Mouse (Mus musculus) spleen, postnatal 36 days (tissue): Measurements from ENCODE around the gene Tspan2.
A peak's percentile ranks its signal among the peaks of the same experiment; 100 is the strongest.

Source experiments
- DNase-seq, 2 experiments: peaks; one replicate each; pipeline ENCODE4 v3.0.0; 2022; ENCODE audit warnings: low spot score in 2 of 2, mixed read lengths in 1 of 2

Gene Tspan2

GRCm38 (mm10) chr3:102733936-102734312 lies 405 bp upstream of the Tspan2 start:
- DNase-seq, result no peak

DNA sequence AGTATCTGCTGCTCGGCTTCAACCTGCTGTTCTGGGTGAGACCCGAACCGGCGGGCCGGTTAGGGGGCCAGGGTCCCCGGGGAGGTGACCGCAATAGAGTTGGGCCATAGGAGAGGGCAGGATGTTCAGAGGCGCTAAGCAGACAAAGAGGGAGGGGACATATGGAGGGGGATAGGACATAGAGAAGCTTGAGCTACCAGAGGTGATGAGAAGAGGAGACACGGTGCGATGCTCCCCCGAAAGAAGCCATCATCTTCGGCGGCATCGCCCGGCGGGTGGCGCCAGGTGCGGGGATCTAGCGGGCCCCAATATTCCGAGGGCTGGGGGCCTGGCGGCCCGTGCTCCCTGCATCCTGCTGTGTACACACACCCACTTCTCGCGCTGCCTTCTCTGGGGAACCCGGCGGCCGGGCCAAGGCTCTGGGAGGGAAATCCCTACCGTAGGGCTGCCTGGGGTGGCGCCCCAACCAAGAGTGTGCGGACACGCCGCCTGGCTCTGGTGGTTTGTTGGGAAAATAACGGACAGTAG lies 766 bp downstream of the Tspan2 start:
- DNase-seq, result peak; percentile 34 to 52

DNA sequence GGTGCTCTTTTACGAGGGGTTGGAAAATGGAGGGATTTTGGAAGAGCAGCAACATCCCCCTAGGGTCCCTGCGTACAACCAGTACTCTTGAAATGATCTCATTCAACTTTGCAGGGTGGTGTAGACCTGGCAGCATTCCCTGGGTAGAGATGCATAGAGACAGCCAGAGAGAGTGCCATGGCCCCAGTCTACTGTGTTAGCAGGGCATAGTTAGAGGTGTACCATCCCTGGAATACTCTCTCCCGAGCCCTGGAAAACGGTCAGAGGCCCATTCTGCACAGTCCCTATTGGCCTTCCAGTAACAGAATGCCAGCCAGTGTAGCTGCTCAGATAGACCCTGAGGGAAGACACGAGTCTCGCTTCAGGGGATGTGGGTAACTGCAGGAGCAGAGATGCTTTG lies 1.3 kb downstream of the Tspan2 start:
- no peak for DNase-seq

- no peak for DNase-seq
Measured at GRCm38 (mm10) chr3:102736436-102736835, 2.1 kb downstream of the Tspan2 start.

DNA sequence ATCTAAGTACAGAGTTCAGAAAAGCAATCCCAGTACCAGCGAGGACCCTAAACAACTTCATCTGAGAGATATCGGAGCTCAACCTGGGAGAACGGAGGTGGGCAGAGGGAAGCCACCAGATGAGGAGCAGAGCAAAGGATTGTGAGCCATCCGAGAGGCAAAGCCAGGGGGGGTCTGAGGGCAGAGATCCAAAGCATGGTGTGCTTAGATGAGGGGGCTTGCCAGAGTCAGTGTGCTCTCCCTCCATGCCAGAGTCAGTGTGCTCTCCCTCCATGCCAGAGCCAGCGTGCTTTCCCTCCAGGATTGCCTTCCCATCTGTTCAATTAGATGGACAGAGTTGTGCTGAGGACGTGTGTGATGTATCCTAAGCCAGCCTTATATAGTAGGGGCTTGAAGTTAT lies 2.8 kb downstream of the Tspan2 start:
- no peak for DNase-seq

DNA sequence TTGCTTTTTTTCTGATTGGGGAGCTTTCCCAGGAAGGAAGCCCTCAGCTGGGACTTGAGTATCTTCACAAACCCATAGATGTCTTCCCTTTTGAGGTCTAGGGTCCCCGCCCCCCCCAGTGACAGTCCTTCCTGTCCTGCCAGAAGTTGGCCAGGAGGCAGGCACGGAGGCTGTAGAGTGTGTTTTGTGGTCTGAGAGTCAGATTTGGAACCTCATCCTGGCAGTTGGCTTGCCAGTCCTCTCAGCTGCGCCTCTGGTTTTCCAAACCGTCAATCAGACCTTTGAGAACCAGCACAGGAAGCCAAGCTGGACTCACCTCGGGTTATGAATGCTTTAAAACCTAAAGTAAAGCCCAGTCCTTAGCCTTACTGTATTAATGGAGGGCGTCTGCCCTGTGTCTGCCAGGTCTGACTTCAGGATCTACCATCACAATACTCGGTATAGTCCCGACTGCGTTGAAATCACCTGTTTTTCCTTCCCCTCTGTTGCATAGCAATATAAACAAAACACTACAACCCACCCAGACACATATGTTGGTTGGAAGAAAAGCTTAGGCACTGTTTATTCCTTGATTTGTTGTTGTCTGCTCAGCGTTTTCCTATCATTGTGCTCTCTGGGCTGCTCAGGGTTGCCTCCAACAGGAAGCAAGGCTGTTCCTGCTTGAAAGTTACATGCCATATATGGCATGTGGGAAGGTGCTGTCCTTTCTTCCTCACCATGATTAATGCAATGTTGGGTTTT lies 4.0 kb downstream of the Tspan2 start:
- no peak for DNase-seq

DNA sequence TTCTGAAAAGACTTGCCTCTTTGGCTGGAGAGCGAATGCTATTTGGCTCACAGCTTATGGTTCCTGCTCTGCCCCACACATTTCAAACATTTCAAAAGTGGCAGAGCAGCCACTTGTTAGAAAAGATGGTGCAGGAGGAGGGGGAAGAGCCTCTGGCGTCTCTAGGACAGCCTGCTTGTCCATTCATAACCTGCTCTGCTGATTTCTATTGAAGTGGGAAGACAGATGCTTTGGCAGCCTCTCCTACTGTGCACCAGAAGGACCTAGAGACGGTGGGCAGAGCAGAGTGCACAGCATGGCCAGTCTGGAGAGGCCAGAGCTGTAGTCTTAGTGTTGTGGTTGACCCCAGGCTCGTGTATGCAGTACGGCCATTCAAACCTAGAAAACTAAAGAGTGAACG lies 4.6 kb downstream of the Tspan2 start:
- no peak for DNase-seq

DNA sequence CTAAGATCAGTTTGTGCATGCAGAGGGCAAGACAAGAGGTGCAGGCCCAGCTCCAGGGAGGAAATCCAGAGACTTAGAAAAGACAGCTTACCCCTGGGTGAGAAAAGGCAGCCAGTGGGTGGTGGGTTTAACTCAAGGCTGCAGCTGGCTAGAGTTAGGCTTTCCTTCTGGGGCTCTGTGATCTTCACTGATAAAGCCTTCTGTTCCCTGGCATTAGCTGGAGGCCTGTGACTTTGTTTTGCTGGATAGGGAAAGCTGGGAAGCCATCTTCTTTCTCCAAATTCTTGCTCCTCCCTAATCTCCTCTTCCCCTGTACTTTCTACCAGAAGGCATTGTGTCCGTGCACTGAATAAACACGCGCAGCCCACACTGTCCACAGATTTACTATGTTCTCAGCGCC lies 8.4 kb downstream of the Tspan2 start:
- no peak for DNase-seq

DNA sequence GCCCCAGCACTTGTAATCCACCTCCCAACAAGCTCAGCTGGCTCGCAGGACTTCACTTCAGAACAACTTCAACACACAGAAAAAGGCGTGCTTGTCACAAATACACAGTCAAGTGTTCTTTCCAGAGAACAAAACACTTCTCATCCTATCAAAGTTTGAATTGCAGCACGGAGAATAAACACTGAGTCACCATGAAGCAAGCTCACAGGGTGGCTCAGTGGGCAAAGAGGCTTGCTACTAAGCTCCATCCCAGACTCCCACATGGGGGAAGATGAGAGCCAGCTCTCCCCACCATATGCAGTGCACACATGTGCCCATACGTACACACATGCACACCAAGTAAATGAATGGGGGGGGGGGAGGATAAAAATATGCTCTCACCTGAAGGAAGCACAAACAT lies 8.9 kb downstream of the Tspan2 start:
- DNase-seq, result no peak

DNA sequence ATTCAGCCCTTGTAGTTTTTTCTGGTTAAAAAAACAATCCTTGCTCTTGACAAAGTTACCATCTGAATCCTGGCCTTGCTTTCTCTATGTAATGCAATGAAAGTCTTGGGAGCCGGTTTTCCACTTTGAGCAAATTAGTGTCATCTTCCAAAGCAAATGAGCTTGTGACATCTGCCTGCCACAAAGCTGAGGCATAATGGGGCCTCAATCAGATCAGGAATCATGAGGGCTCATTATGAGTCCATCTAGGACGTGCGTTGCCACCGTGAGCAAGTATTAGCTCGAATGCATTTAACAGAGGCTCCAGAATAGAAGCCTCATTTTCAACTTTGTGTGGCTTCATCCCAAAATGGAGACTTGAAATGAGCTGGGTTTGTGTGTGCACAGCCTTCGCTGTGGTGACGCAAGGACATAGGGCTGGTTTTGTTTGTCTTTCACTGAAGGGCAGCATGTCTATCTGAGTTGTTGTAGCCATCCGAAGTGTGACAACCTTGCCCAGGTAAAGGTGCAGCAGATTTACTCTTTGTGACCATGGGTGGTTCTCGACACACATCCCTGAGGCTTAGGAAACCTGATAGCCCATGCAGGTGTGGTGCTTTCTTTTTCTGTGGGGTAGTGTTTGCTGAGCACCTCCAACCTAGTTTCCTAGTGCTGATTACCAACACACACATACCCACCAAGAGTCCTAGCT lies 9.6 kb downstream of the Tspan2 start:
- DNase-seq, result no peak

GRCm38 (mm10) chr3:102744657-102745056 lies 10.3 kb downstream of the Tspan2 start:
- no peak for DNase-seq

DNA sequence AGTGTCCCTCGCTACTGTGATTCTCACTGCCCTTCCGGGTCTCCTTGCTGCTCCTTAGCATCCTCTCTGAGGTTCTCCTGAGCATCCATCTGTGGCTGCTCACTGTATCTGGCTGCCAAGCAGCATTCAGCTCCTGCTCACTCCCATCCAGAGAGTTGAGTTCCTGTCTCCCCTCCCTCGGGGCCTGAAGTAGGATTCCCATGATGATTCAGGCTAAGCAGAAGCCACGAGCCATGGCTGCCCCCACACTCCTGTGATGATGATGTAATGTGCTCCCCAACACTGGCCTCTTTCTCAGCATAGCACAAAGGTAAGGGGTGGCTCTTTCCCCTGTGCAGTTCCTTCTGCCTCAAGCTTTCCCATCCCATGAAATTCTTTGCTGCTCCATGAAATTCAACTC lies 11.8 kb downstream of the Tspan2 start:
- no peak for DNase-seq

GRCm38 (mm10) chr3:102748038-102748437 lies 13.7 kb downstream of the Tspan2 start:
- no peak for DNase-seq

- DNase-seq, result no peak
Measured at GRCm38 (mm10) chr3:102748686-102749085, 14.4 kb downstream of the Tspan2 start.

GRCm38 (mm10) chr3:102751136-102751535 lies 16.8 kb downstream of the Tspan2 start:
- no peak for DNase-seq

GRCm38 (mm10) chr3:102751536-102751935 lies 17.2 kb downstream of the Tspan2 start:
- DNase-seq, result no peak

GRCm38 (mm10) chr3:102752053-102752452 lies 17.7 kb downstream of the Tspan2 start:
- no peak for DNase-seq

GRCm38 (mm10) chr3:102752457-102752856 lies 18.1 kb downstream of the Tspan2 start:
- no peak for DNase-seq

- peak; percentile 72 to 75 for DNase-seq
Measured at GRCm38 (mm10) chr3:102755801-102756200, 21.5 kb downstream of the Tspan2 start.

GRCm38 (mm10) chr3:102757019-102757418 lies 22.7 kb downstream of the Tspan2 start:
- no peak for DNase-seq

DNA sequence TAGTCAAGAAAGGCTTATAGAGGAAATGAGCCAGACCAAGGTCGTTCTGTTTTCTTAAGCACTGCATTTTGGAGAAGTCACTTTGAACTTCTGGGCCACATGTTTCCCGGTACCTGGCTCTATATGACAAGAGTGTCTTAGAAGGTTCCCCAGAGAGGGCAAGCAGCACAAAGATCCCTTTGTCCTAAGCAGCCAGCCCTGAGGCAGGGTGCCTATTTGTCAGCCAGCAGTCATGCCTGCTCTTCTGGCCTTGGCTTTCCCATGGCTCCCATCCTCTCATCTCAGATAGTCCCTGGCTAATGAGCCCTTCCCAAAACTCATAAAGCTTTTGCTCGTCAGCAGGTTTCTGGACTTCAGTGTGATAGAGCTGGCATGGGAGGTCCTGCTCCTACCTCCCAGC lies 25.9 kb downstream of the Tspan2 start:
- DNase-seq, result no peak

DNA sequence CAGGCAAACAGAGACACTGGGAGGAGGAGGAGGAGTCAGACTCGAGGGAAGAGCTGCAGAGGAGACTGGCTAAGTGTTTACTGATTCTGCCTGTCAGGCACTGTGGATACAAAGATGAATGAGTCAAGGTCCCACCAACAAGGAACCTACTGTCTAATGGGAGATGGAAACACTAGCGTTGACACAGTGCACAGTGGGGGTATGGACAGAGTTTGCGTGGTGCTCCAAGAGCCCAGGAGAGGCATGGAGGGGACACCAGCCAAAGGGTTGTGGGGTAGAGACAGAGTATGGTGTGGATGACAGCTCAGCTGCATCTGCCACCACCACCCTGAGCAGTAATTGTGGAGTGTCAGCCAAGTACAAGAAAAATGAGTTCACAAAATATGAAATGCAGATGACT lies 28.1 kb downstream of the Tspan2 start:
- DNase-seq, result no peak

GRCm38 (mm10) chr3:102763713-102764400 lies 29.5 kb downstream of the Tspan2 start:
- no peak for DNase-seq
